Comparison of ENCODE assay signal across 10 mouse cellular contexts in the genomic region with DNA sequence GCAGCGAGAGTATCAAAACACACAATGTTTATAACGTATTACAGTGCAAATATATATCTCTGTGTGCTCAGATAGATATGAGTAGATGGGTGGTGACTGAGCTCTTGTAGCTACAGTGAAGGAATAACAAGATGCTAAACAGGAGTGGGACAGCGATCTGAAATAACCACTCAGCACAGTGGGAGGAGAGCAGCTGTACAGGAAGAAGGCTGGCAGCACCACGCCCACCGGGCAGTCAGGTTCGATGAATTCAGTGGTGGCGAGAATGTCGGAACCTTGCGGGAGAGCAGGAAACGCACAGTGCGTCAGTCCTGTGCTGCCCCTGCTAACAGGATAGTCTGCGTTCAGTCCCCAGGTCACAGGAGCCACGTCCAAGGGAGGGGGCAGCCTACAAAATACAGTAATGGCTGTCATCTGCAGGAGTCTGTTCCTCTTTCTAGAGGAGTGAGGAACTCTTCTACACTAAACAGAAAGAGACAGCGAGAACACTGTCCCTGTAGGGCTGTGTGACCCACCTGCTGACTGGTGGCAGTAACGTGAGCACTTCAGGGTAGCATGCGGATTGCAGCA. TPM values are rescaled to one million over a fixed set of nuclear protein-coding genes. Genes with fewer than 3 reads are reported as not detected.
A peak's percentile ranks its signal among the peaks of the same experiment; 100 is the strongest.
DNase-seq lines count a peak whose midpoint lies in the region; ATAC-seq and TF ChIP-seq lines count a peak whose summit lies in the region.
"Had no signal": no experiment of that assay in that cellular context is flagged by ENCODE, and none has a peak within 500 bp of the region (broad histone marks: within the 10 kb centered on the region; RNA-seq: fewer than 3 reads in every experiment).

No protein-coding gene starts in this region.

- H3K4me3 ChIP-seq in liver, embryonic 12.5 days = no peak overlapping the region
- H3K4me3 ChIP-seq in megakaryocyte, embryonic 14.5 days (replicated peaks) = peak overlapping the region; percentile 87
- H3K4me3 ChIP-seq in thymus, adult 2 months (ENCODE audit: control insufficient read depth, insufficient read depth, low read length) = peak overlapping the region; percentile 52
- no peak overlapping the region for H3K4me3 ChIP-seq in midbrain, embryonic 16.5 days (ENCODE audit: low read depth, low read length)
- H3K4me3 ChIP-seq in limb, embryonic 10.5 days = no peak overlapping the region

- no peaks in the 10 kb centered on the region for H3K4me1 ChIP-seq in liver, embryonic 12.5 days
- H3K4me1 ChIP-seq in megakaryocyte, embryonic 14.5 days = peaks cover 10% of the 10 kb centered on the region; the same call in 1 of the 2 replicates
- peaks cover 5% of the 10 kb centered on the region for H3K4me1 ChIP-seq in thymus, adult 2 months (replicated peaks; ENCODE audit: control insufficient read depth, insufficient read depth, low read length)
- no peaks in the 10 kb centered on the region for H3K4me1 ChIP-seq in midbrain, embryonic 16.5 days (ENCODE audit: control insufficient read depth, insufficient read depth, low read length)
- H3K4me1 ChIP-seq in limb, embryonic 10.5 days = no peaks in the 10 kb centered on the region

- no peak for ATAC-seq in liver, embryonic 12.5 days
- peak; percentile 84 for ATAC-seq in common myeloid progenitor, adult 5-6 weeks (replicated peaks; ENCODE audit: low read depth, poor library complexity, severe bottlenecking)
- no peak for ATAC-seq in midbrain, embryonic 16.5 days

- H3K36me3 ChIP-seq in liver, embryonic 12.5 days = no peaks in the 10 kb centered on the region
- H3K36me3 ChIP-seq in megakaryocyte, embryonic 14.5 days (replicated peaks; ENCODE audit: low read length) = no peaks in the 10 kb centered on the region
- H3K36me3 ChIP-seq in thymus, adult 2 months (ENCODE audit: control insufficient read depth, insufficient read depth, low read length) = no peaks in the 10 kb centered on the region
- H3K36me3 ChIP-seq in midbrain, embryonic 16.5 days (ENCODE audit: control insufficient read depth, insufficient read depth, low read length) = peaks cover 7% of the 10 kb centered on the region; the same call in 1 of the 2 replicates
- 0 out of 2 replicates have a peak, but pooled peaks cover 7% of the 10 kb centered on the region for H3K36me3 ChIP-seq in limb, embryonic 10.5 days

- no peak overlapping the region for H3K9ac ChIP-seq in liver, embryonic 12.5 days
- H3K9ac ChIP-seq in midbrain, embryonic 16.5 days (ENCODE audit: low read depth, low read length) = no peak overlapping the region

- WGBS in liver, embryonic 12.5 days (ENCODE audit: insufficient replicate concordance) = 62% methylated on average over 16 of the region's 16 CpGs
- WGBS in thymus, adult 2 months = 12% methylated on average over 16 of the region's 16 CpGs
- WGBS in midbrain, embryonic 16.5 days = 90% methylated on average over 16 of the region's 16 CpGs
- WGBS in limb, embryonic 10.5 days = 92% methylated on average over 16 of the region's 16 CpGs

- DNase-seq in liver = no peak
- peak; percentile 51 for DNase-seq in thymus, adult 2 months
- DNase-seq in limb, embryonic 10.5 days (ENCODE audit: low spot score) = no peak
- DNase-seq in kidney, postnatal 4 days = no peak
- DNase-seq: gastrocnemius, postnatal 36 days; kidney, adult 11 months had no signal

- TF ChIP-seq POLR2A in thymus, adult 2 months (IDR thresholded peaks at IDR 0.05; ENCODE audit: control insufficient read depth, extremely low read depth, insufficient read depth, low read length, poor library complexity) = no peak

- no peaks in the 10 kb centered on the region for H3K9me3 ChIP-seq in liver, embryonic 12.5 days (replicated peaks)
- no peaks in the 10 kb centered on the region for H3K9me3 ChIP-seq in megakaryocyte, embryonic 14.5 days
- no peaks in the 10 kb centered on the region for H3K9me3 ChIP-seq in midbrain, embryonic 16.5 days (replicated peaks; ENCODE audit: control insufficient read depth, low read length, poor library complexity, severe bottlenecking)
- H3K9me3 ChIP-seq in limb, embryonic 10.5 days (replicated peaks) = no peaks in the 10 kb centered on the region

- TF ChIP-seq CTCF in thymus, adult 2 months (IDR thresholded peaks at IDR 0.05; ENCODE audit: borderline replicate concordance, control insufficient read depth, extremely low read depth, insufficient read depth, low read length, poor library complexity) = no peak

- 0 out of 2 replicates have a peak overlapping the region, but pooled peaks have one; percentile 14 for H3K4me2 ChIP-seq in liver, embryonic 12.5 days
- no peak overlapping the region for H3K4me2 ChIP-seq in midbrain, embryonic 16.5 days (ENCODE audit: low read length)

- H3K27me3 ChIP-seq in liver, embryonic 12.5 days (replicated peaks) = no peaks in the 10 kb centered on the region
- no peaks in the 10 kb centered on the region for H3K27me3 ChIP-seq in megakaryocyte, embryonic 14.5 days (replicated peaks)
- no peaks in the 10 kb centered on the region for H3K27me3 ChIP-seq in thymus, adult 2 months (ENCODE audit: control insufficient read depth, insufficient read depth, low read length)
- H3K27me3 ChIP-seq in midbrain, embryonic 16.5 days (ENCODE audit: control insufficient read depth, insufficient read depth, low read depth, low read length) = no peaks in the 10 kb centered on the region
- no peaks in the 10 kb centered on the region for H3K27me3 ChIP-seq in limb, embryonic 10.5 days (ENCODE audit: low read depth, poor library complexity, severe bottlenecking)

- H3K27ac ChIP-seq in liver, embryonic 12.5 days = no peak overlapping the region
- H3K27ac ChIP-seq in thymus, adult 2 months (ENCODE audit: control insufficient read depth, insufficient read depth, low read length) = no peak overlapping the region
- H3K27ac ChIP-seq in midbrain, embryonic 16.5 days (ENCODE audit: low read length) = no peak overlapping the region
- no peak overlapping the region for H3K27ac ChIP-seq in limb, embryonic 10.5 days

RNA-seq across cellular contexts. Expression of a gene that starts 32.3 kb away (rescaled TPM):
- 0.75 and 2.1 TPM in 2 replicates for polyA plus RNA-seq in liver, embryonic 12.5 days (2016; fragmentation: Nextera tagmentation; extraction: Ambion mirVana)
- total RNA-seq in common myeloid progenitor, adult 5-6 weeks (2017) = not detected in 2 replicates
- 0.75 and 2.5 TPM in 2 replicates for polyA plus RNA-seq in megakaryocyte, embryonic 14.5 days (2012; ENCODE audit: insufficient read depth, low replicate concordance)
- 35.8 TPM in 2 replicates for polyA plus RNA-seq in thymus, adult 2 months (2012; rRNA removed)
- 15.5 and 15.6 TPM in 2 replicates for polyA plus RNA-seq in midbrain, embryonic 16.5 days (2015; fragmentation: Nextera tagmentation; extraction: Ambion mirVana)
- 3.0 and 5.1 TPM in 2 replicates for polyA plus RNA-seq in limb, embryonic 10.5 days (2016; fragmentation: Nextera tagmentation; extraction: Ambion mirVana)

RNA-seq across cellular contexts. Expression of a gene that starts 38.0 kb away (rescaled TPM):
- polyA plus RNA-seq in liver, embryonic 12.5 days (2016; fragmentation: Nextera tagmentation; extraction: Ambion mirVana) = 10.3 and 11.0 TPM in 2 replicates
- total RNA-seq in common myeloid progenitor, adult 5-6 weeks (2017) = 10.2 and 16.6 TPM in 2 replicates
- 0.56 and 2.1 TPM in 2 replicates for polyA plus RNA-seq in megakaryocyte, embryonic 14.5 days (2012; ENCODE audit: insufficient read depth, low replicate concordance)
- polyA plus RNA-seq in thymus, adult 2 months (2012; rRNA removed) = 23.1 and 23.7 TPM in 2 replicates
- 66.1 and 72.3 TPM in 2 replicates for polyA plus RNA-seq in midbrain, embryonic 16.5 days (2015; fragmentation: Nextera tagmentation; extraction: Ambion mirVana)
- 27.5 and 31.3 TPM in 2 replicates for polyA plus RNA-seq in limb, embryonic 10.5 days (2016; fragmentation: Nextera tagmentation; extraction: Ambion mirVana)

Comparison
In these comparisons a context has a peak if more than half of its experiments do, and no peak if none do; other contexts are left out.
1. H3K4me3 ChIP-seq: peak in megakaryocyte, embryonic 14.5 days (single experiment) and thymus, adult 2 months (single experiment); none in liver, embryonic 12.5 days (single experiment), midbrain, embryonic 16.5 days (single experiment) and limb, embryonic 10.5 days (single experiment).